Mouse (Mus musculus) thymus, adult 2 months (tissue): ENCODE data around the gene Ppp1r15a.

ENCODE experiments used
- CTCF ChIP-seq: fragments of 200-500 bp; IDR thresholded peaks from 2 replicates; pipeline ENCODE4 v1.5.1; 2012; ENCODE audit warnings: mild to moderate bottlenecking, control low read depth, low read length, moderate library complexity, borderline replicate concordance; ENCODE audit not compliant: control insufficient read depth, poor library complexity, insufficient read depth; ENCODE audit errors: extremely low read depth
- POLR2A ChIP-seq: fragments of 200-500 bp; IDR thresholded peaks from 2 replicates; pipeline ENCODE4 v1.6.1; 2012; ENCODE audit warnings: mild to moderate bottlenecking, low read length, control low read depth, moderate library complexity; ENCODE audit not compliant: control insufficient read depth, poor library complexity, insufficient read depth; ENCODE audit errors: extremely low read depth

GRCm38 (mm10) chr7:45515436-45515835 lies 10.6 kb downstream of the Ppp1r15a start:
- no peak for TF ChIP-seq CTCF
- TF ChIP-seq POLR2A, result no peak
